Mouse (Mus musculus): ENCODE measurements around the gene Gm12184. TPM values are rescaled to one million over a fixed set of nuclear protein-coding genes. Genes with fewer than 3 reads are reported as not detected.
"Not testable (repeated sequence)": the region's sequence is repeated elsewhere in the genome, so short reads cannot be mapped to it uniquely, and the experiment has no call there.

Gene Gm12184
- polyA plus RNA-seq, 1 experiment from 2014 or later, result 2.0 TPM

- Histone ChIP-seq H3K4me3 (peak overlapping the region; percentile 59), H3K27ac (no peak overlapping the region), H3K9ac (no peak overlapping the region), H3K36me3 (no peaks in the 10 kb centered on the region), H3K27me3 (no peaks in the 10 kb centered on the region), H3K4me1 (peaks cover 8% of the 10 kb centered on the region), H3K4me2 (peak overlapping the region; percentile 54), H3K9me3 (no peaks in the 10 kb centered on the region)
- ATAC-seq (ENCODE audit: insufficient number of reproducible peaks, low FRiP score, low TSS enrichment, low read depth), result no peak
- WGBS, result 36% methylated on average over 9 of the region's 9 CpGs
Observed at GRCm38 (mm10) chr11:48833078-48833730, 6.7 kb upstream of the Gm12184 start.

GRCm38 (mm10) chr11:48831273-48831672 lies 4.8 kb upstream of the Gm12184 start:
- H3K9me3 ChIP-seq, result no peaks in the 10 kb centered on the region
- peaks cover 6% of the 10 kb centered on the region for H3K4me1 ChIP-seq
- H3K4me2 ChIP-seq, result no peak overlapping the region
- no peak overlapping the region for H3K4me3 ChIP-seq
- no peaks in the 10 kb centered on the region for H3K36me3 ChIP-seq
- H3K27me3 ChIP-seq, result no peaks in the 10 kb centered on the region
- no peak overlapping the region for H3K9ac ChIP-seq
- ATAC-seq (ENCODE audit: insufficient number of reproducible peaks, low FRiP score, low TSS enrichment, low read depth), result no peak
- WGBS, result 72% methylated on average over 2 of the region's 2 CpGs
- no peak overlapping the region for H3K27ac ChIP-seq

GRCm38 (mm10) chr11:48830279-48830678 lies 3.8 kb upstream of the Gm12184 start:
- H3K36me3 ChIP-seq, result no peaks in the 10 kb centered on the region
- H3K27ac ChIP-seq, result no peak overlapping the region
- H3K4me2 ChIP-seq, result no peak overlapping the region
- no peak overlapping the region for H3K4me3 ChIP-seq
- 74% methylated on average over 2 of the region's 2 CpGs for WGBS
- peaks cover 6% of the 10 kb centered on the region for H3K4me1 ChIP-seq
- no peak for ATAC-seq (ENCODE audit: insufficient number of reproducible peaks, low FRiP score, low TSS enrichment, low read depth)
- H3K9ac ChIP-seq, result no peak overlapping the region
- no peaks in the 10 kb centered on the region for H3K9me3 ChIP-seq
- no peaks in the 10 kb centered on the region for H3K27me3 ChIP-seq

GRCm38 (mm10) chr11:48827926-48828325 lies 1.5 kb upstream of the Gm12184 start:
- Histone ChIP-seq H3K4me1 (peaks cover 18% of the 10 kb centered on the region), H3K36me3 (no peaks in the 10 kb centered on the region), H3K4me2 (no peak overlapping the region), H3K27ac (no peak overlapping the region), H3K9ac (no peak overlapping the region), H3K27me3 (0 out of 2 replicates have a peak, but pooled peaks cover 4% of the 10 kb centered on the region), H3K4me3 (no peak overlapping the region), H3K9me3 (no peaks in the 10 kb centered on the region)
- WGBS, result 77% methylated on average over 6 of the region's 6 CpGs
- ATAC-seq (ENCODE audit: insufficient number of reproducible peaks, low FRiP score, low TSS enrichment, low read depth), result no peak

- Histone ChIP-seq H3K4me2 (peak overlapping the region; percentile 57), H3K9me3 (no peaks in the 10 kb centered on the region), H3K27ac (peak overlapping the region; percentile 75), H3K9ac (0 out of 2 replicates have a peak overlapping the region, but pooled peaks have one; percentile 18), H3K4me3 (peak overlapping the region; percentile 42), H3K4me1 (peaks cover 18% of the 10 kb centered on the region), H3K36me3 (no peaks in the 10 kb centered on the region), H3K27me3 (0 out of 2 replicates have a peak, but pooled peaks cover 4% of the 10 kb centered on the region)
- WGBS, result 0% methylated on average over 6 of the region's 6 CpGs
- ATAC-seq (ENCODE audit: insufficient number of reproducible peaks, low FRiP score, low TSS enrichment, low read depth), result no peak
Observed at GRCm38 (mm10) chr11:48826752-48827096, 269 bp upstream of the Gm12184 start.

- no peak for ATAC-seq (ENCODE audit: insufficient number of reproducible peaks, low FRiP score, low TSS enrichment, low read depth)
- Histone ChIP-seq H3K9me3 (no peaks in the 10 kb centered on the region), H3K4me3 (peak overlapping the region; percentile 40), H3K27ac (no peak overlapping the region), H3K4me2 (peak overlapping the region; percentile 64), H3K4me1 (peaks cover 18% of the 10 kb centered on the region), H3K9ac (no peak overlapping the region), H3K36me3 (no peaks in the 10 kb centered on the region), H3K27me3 (0 out of 2 replicates have a peak, but pooled peaks cover 4% of the 10 kb centered on the region)
- WGBS, result 6% methylated on average over 22 of the region's 22 CpGs
Observed at GRCm38 (mm10) chr11:48824311-48824830, 2.1 kb downstream of the Gm12184 start.

- Histone ChIP-seq H3K9ac (no peak overlapping the region), H3K27ac (no peak overlapping the region), H3K9me3 (no peaks in the 10 kb centered on the region), H3K27me3 (0 out of 2 replicates have a peak, but pooled peaks cover 4% of the 10 kb centered on the region), H3K4me3 (peak overlapping the region; percentile 40), H3K36me3 (no peaks in the 10 kb centered on the region), H3K4me1 (peaks cover 22% of the 10 kb centered on the region), H3K4me2 (peak overlapping the region; percentile 64)
- WGBS, result under 1% methylated on average over 15 of the region's 15 CpGs
- no peak for ATAC-seq (ENCODE audit: insufficient number of reproducible peaks, low FRiP score, low TSS enrichment, low read depth)
Observed at GRCm38 (mm10) chr11:48823536-48823972, 2.9 kb downstream of the Gm12184 start.

GRCm38 (mm10) chr11:48822768-48823512 lies 3.5 kb downstream of the Gm12184 start:
- peak overlapping the region; percentile 64 for H3K4me2 ChIP-seq
- no peaks in the 10 kb centered on the region for H3K9me3 ChIP-seq
- peak overlapping the region; percentile 40 for H3K4me3 ChIP-seq
- WGBS, result 36% methylated on average over 14 of the region's 14 CpGs
- H3K27me3 ChIP-seq, result 0 out of 2 replicates have a peak, but pooled peaks cover 4% of the 10 kb centered on the region
- no peak for ATAC-seq (ENCODE audit: insufficient number of reproducible peaks, low FRiP score, low TSS enrichment, low read depth)
- H3K9ac ChIP-seq, result no peak overlapping the region
- H3K4me1 ChIP-seq, result peaks cover 22% of the 10 kb centered on the region
- no peaks in the 10 kb centered on the region for H3K36me3 ChIP-seq
- no peak overlapping the region for H3K27ac ChIP-seq

- not testable (repeated sequence) for H3K36me3 ChIP-seq; H3K4me3 ChIP-seq; H3K27me3 ChIP-seq; H3K9ac ChIP-seq; ATAC-seq (ENCODE audit: insufficient number of reproducible peaks, low FRiP score, low TSS enrichment, low read depth); H3K9me3 ChIP-seq; H3K4me2 ChIP-seq; H3K27ac ChIP-seq
- 78% methylated on average over 14 of the region's 14 CpGs for WGBS
- H3K4me1 ChIP-seq, result peaks cover 16% of the 10 kb centered on the region
Observed at GRCm38 (mm10) chr11:48821299-48821698, 5.2 kb downstream of the Gm12184 start.

- Histone ChIP-seq H3K9ac (no peak overlapping the region), H3K27me3 (0 out of 2 replicates have a peak, but pooled peaks cover 4% of the 10 kb centered on the region), H3K9me3 (no peaks in the 10 kb centered on the region), H3K4me3 (no peak overlapping the region), H3K27ac (no peak overlapping the region), H3K4me1 (peaks cover 26% of the 10 kb centered on the region), H3K36me3 (no peaks in the 10 kb centered on the region; the same call in 1 of the 2 replicates), H3K4me2 (no peak overlapping the region)
- no peak for ATAC-seq (ENCODE audit: insufficient number of reproducible peaks, low FRiP score, low TSS enrichment, low read depth)
Observed at GRCm38 (mm10) chr11:48820308-48820674, 6.2 kb downstream of the Gm12184 start.

- Histone ChIP-seq H3K9ac (no peak overlapping the region), H3K27ac (no peak overlapping the region), H3K4me3 (no peak overlapping the region), H3K4me2 (no peak overlapping the region), H3K4me1 (peaks cover 28% of the 10 kb centered on the region), H3K27me3 (0 out of 2 replicates have a peak, but pooled peaks cover 4% of the 10 kb centered on the region), H3K36me3 (no peaks in the 10 kb centered on the region; the same call in none of the 2 replicates), H3K9me3 (no peaks in the 10 kb centered on the region)
- 73% methylated on average over 7 of the region's 7 CpGs for WGBS
- ATAC-seq (ENCODE audit: insufficient number of reproducible peaks, low FRiP score, low TSS enrichment, low read depth), result no peak
Observed at GRCm38 (mm10) chr11:48819614-48820307, 6.7 kb downstream of the Gm12184 start.
